Comparison of ENCODE assay signal across 8 mouse cellular contexts in genomic region chr19:34921253-34921651, GRCm38 (mm10). TPM values are rescaled to one million over a fixed set of nuclear protein-coding genes. Genes with fewer than 3 reads are reported as not detected.
DNase-seq lines count a peak whose midpoint lies in the region; ATAC-seq lines count a peak whose summit lies in the region.

No protein-coding gene starts in this region.

- peak overlapping the region; percentile 88 for H3K9ac ChIP-seq in heart, embryonic 13.5 days
- peak overlapping the region; percentile 71; the same call in 1 of the 2 replicates for H3K9ac ChIP-seq in intestine, embryonic 14.5 days (ENCODE audit: low read length)
- no peak overlapping the region; the same call in 1 of the 2 replicates for H3K9ac ChIP-seq in midbrain, embryonic 14.5 days (replicated peaks; ENCODE audit: low read length)

- H3K4me1 ChIP-seq in heart, embryonic 13.5 days, result peaks cover 14% of the 10 kb centered on the region
- no peaks in the 10 kb centered on the region for H3K4me1 ChIP-seq in intestine, embryonic 14.5 days (replicated peaks; ENCODE audit: control insufficient read depth, insufficient read depth, low read length)
- H3K4me1 ChIP-seq in midbrain, embryonic 14.5 days (ENCODE audit: control insufficient read depth, insufficient read depth, low read length), result no peaks in the 10 kb centered on the region

- peak overlapping the region; percentile 79 for H3K4me2 ChIP-seq in heart, embryonic 13.5 days
- H3K4me2 ChIP-seq in intestine, embryonic 14.5 days (ENCODE audit: low read length), result peak overlapping the region; percentile 73
- peak overlapping the region; percentile 67 for H3K4me2 ChIP-seq in midbrain, embryonic 14.5 days (ENCODE audit: low read length)

- WGBS in heart, embryonic 13.5 days, result 18% methylated on average over 7 of the region's 7 CpGs
- 18% methylated on average over 7 of the region's 7 CpGs for WGBS in intestine, embryonic 14.5 days
- 17% methylated on average over 7 of the region's 7 CpGs for WGBS in midbrain, embryonic 14.5 days

- H3K4me3 ChIP-seq in heart, embryonic 13.5 days, result peak overlapping the region; percentile 95
- H3K4me3 ChIP-seq in intestine, embryonic 14.5 days (ENCODE audit: low read depth, low read length), result peak overlapping the region; percentile 95
- peak overlapping the region; percentile 82 for H3K4me3 ChIP-seq in midbrain, embryonic 14.5 days (replicated peaks; ENCODE audit: low read depth, low read length)

- peak overlapping the region; percentile 85 for H3K27ac ChIP-seq in heart, embryonic 13.5 days (replicated peaks)
- H3K27ac ChIP-seq in intestine, embryonic 14.5 days (ENCODE audit: low read depth), result no peak overlapping the region
- 0 out of 2 replicates have a peak overlapping the region, but pooled peaks have one; percentile 69 for H3K27ac ChIP-seq in midbrain, embryonic 14.5 days (replicated peaks; ENCODE audit: low read depth, low read length)

- peaks cover 18% of the 10 kb centered on the region for H3K36me3 ChIP-seq in heart, embryonic 13.5 days
- peaks cover 4% of the 10 kb centered on the region for H3K36me3 ChIP-seq in intestine, embryonic 14.5 days (ENCODE audit: control insufficient read depth, insufficient read depth, low read length)
- no peaks in the 10 kb centered on the region for H3K36me3 ChIP-seq in midbrain, embryonic 14.5 days (ENCODE audit: control insufficient read depth, insufficient read depth, low read length)

- no peaks in the 10 kb centered on the region for H3K9me3 ChIP-seq in heart, embryonic 13.5 days
- H3K9me3 ChIP-seq in intestine, embryonic 14.5 days (ENCODE audit: control insufficient read depth, low read length), result no peaks in the 10 kb centered on the region
- no peaks in the 10 kb centered on the region for H3K9me3 ChIP-seq in midbrain, embryonic 14.5 days (ENCODE audit: control insufficient read depth, low read length)

- no peak for ATAC-seq in heart, embryonic 13.5 days (ENCODE audit: extremely low read depth, insufficient number of reproducible peaks, low FRiP score, low TSS enrichment)
- no peak for ATAC-seq in intestine, embryonic 14.5 days (replicated peaks; ENCODE audit: low FRiP score, low TSS enrichment, low read depth)
- ATAC-seq in midbrain, embryonic 14.5 days (ENCODE audit: low FRiP score, low TSS enrichment), result no peak

- no peaks in the 10 kb centered on the region for H3K27me3 ChIP-seq in heart, embryonic 13.5 days (replicated peaks)
- no peaks in the 10 kb centered on the region for H3K27me3 ChIP-seq in intestine, embryonic 14.5 days (replicated peaks; ENCODE audit: control insufficient read depth, insufficient read depth, low read length)
- no peaks in the 10 kb centered on the region for H3K27me3 ChIP-seq in midbrain, embryonic 14.5 days (ENCODE audit: control insufficient read depth, insufficient read depth, low read length)

- intact Hi-C loops in heart, postnatal 25 days (cut with DNase I), result loop anchor here (5.0 to 10.0 kb wide), 2 partner anchors 44 to 256 kb away; partner anchors contain the start of gene Pank1
- intact Hi-C loops in gastrocnemius, postnatal 14 days (cut with DNase I; ENCODE audit: low total_unique reads), result no loop called here

- DNase-seq in heart, postnatal 25 days (ENCODE audit: low spot score), result no peak
- peak; percentile 3 to 6 for DNase-seq in CD8-positive naive resting alpha-beta T cell, adult 2 months (ENCODE audit: low read depth in 2 of 2, low spot score in 2 of 2)
- peak; percentile 49 for DNase-seq in embryo, embryonic 10.5 days (ENCODE audit: low spot score)
- DNase-seq in intestine, embryonic 14.5 days (ENCODE audit: low spot score), result no peak
- DNase-seq in midbrain, embryonic 14.5 days, result peak; percentile 50
- DNase-seq in gastrocnemius, postnatal 14 days, result no peak
- DNase-seq in ovary, postnatal 36 days (ENCODE audit: low spot score), result no peak

RNA-seq across cellular contexts. Expression of gene Kif20b, which starts 0.9 kb away (rescaled TPM):
- 33.5 and 36.0 TPM in 2 replicates for polyA plus RNA-seq in heart, embryonic 13.5 days (2015; fragmentation: Nextera tagmentation; extraction: Ambion mirVana)
- total RNA-seq in heart, postnatal 25 days (2021), result 1 to 10 TPM; 1.1 to 1.3 TPM
- 56.9 and 66.5 TPM in 2 replicates for polyA plus RNA-seq in intestine, embryonic 14.5 days (2014; fragmentation: Nextera tagmentation; extraction: Ambion mirVana)
- polyA plus RNA-seq in midbrain, embryonic 14.5 days (2014; fragmentation: Nextera tagmentation; extraction: Ambion mirVana), result 8.7 and 14.1 TPM in 2 replicates
- 1 to 10 TPM; 2.4 to 2.6 TPM for total RNA-seq in gastrocnemius, postnatal 14 days (2021)

RNA-seq across cellular contexts. Expression of gene Pank1, which starts 42.0 kb away (rescaled TPM):
- polyA plus RNA-seq in heart, embryonic 13.5 days (2015; fragmentation: Nextera tagmentation; extraction: Ambion mirVana), result 9.0 and 10.1 TPM in 2 replicates
- total RNA-seq in heart, postnatal 25 days (2021), result 10 to 100 TPM; 40.0 to 47.8 TPM
- 9.3 and 10.6 TPM in 2 replicates for polyA plus RNA-seq in intestine, embryonic 14.5 days (2014; fragmentation: Nextera tagmentation; extraction: Ambion mirVana)
- polyA plus RNA-seq in midbrain, embryonic 14.5 days (2014; fragmentation: Nextera tagmentation; extraction: Ambion mirVana), result 10.5 and 10.7 TPM in 2 replicates
- 10 to 100 TPM in 1 of 2 experiments, 1 to 10 TPM in 1; 9.1 to 19.6 TPM for total RNA-seq in gastrocnemius, postnatal 14 days (2021)

Comparison
In these comparisons a context has a peak if more than half of its experiments do, and no peak if none do; other contexts are left out.
1. DNase-seq: peak in CD8-positive naive resting alpha-beta T cell, adult 2 months (2 of 2), embryo, embryonic 10.5 days (single experiment) and midbrain, embryonic 14.5 days (single experiment); none in heart, postnatal 25 days (single experiment), intestine, embryonic 14.5 days (single experiment), gastrocnemius, postnatal 14 days (single experiment) and ovary, postnatal 36 days (single experiment).
2. Peak in every context shown above with its lines, with median percentiles within 50 percentile points of each other: H3K4me2 ChIP-seq and H3K4me3 ChIP-seq.